Mouse (Mus musculus) B cell, adult (primary cell): ENCODE results near the gene Tlx3. TPM values are rescaled to one million over a fixed set of nuclear protein-coding genes. Genes with fewer than 3 reads are reported as not detected.

ENCODE experiments used
- total RNA-seq: library from RNA; stranded (reverse); gene quantifications from 4 replicates; pipeline ENCODE4 v1.2.4, GENCODE M21; 2023; ENCODE audit not compliant: inconsistent age

Gene Tlx3
- total RNA-seq = not detected in 4 replicates

GRCm38 (mm10) chr11:33203383-33204328 lies at the start of gene Tlx3:
TSS of gene Tlx3 (minus strand) at chr11:33203589.

DNA sequence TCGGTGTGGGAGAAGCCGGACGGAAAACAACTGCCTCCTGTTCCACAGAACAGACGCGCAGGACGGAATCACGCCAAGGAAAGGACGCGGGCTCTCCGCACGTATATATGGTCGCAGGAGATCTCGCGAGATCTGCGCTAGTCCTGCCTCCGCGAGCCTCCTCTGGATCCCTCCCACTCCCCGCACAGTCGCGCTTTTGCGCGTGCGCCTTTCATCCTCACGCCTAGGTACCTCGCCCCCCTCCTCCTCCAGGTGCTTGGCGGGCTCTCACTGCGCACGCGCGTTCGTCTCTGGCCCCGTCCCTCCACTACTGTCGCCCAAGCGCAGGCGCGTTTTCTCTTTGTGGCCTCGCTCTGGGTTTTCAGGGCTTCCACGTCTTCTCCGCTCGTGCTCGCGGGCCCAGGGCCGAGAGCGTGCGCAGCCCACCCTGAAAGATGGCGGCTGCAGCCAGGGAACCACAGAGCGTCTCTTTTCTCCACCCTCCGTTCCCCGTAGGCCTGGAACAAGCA lies 40.3 kb downstream of the Tlx3 start, which contains the start of gene Npm1:
TSS of gene Npm1 (minus strand) at position 209 of the 509 bp plus-strand sequence.

Other genes with a start within 250 kb of the Tlx3 start
- not detected in 4 replicates for gene Fgf18, start 56.2 kb downstream of the Tlx3 start, total RNA-seq
- gene Npm1, start 40.4 kb downstream of the Tlx3 start, total RNA-seq = 528 to 593 TPM (median 540 TPM) in 4 replicates
- gene Gm12117, start 73.1 kb upstream of the Tlx3 start, total RNA-seq = not detected in 4 replicates